Mouse (Mus musculus): Measurements from ENCODE around the gene Asic1.
"Not testable (repeated sequence)": the region's sequence is repeated elsewhere in the genome, so short reads cannot be mapped to it uniquely, and the experiment has no call there.

The Asic1 gene

DNA sequence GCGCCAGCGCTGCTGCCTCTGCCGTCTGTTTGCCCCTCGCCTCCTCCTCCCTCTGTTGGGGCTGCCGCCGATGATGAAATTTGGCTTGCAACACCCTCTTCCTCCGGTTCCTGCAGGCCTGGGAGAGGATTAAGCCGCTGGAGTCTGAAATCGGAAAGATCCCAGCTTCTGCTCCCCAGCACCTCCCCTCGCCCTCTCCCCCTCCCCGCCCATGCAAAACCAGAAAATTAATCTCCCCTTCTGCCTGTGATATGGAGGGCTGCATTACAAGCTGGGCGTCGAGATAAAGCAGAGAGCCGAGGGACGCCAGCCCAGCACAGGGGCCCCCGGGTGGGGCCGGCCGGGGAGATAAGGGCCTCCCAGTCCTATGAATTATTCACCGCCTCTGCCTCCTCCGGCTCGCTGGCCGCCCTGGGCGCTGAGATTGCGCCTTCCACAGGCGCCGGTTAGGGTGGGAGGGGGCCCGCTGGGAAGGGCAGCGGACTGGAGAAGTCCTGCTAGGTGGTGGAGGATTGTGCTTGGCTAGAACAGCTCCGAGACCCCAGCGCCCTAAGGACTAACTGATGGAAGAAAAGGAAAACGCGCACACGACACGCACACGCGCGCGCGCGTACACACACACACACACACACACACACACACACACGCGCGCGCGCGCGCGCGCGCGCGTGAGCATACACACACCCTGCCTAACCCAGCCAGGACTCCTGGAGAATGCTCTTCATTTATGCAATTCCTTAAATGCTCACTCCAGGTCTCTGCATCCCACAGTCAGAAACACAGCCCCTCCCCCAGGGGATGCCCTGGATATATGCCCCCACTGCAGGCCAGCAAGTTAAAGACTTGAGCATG lies 5.3 kb upstream of the Asic1 start:
- DNase-seq, result peak; percentile 67

DNA sequence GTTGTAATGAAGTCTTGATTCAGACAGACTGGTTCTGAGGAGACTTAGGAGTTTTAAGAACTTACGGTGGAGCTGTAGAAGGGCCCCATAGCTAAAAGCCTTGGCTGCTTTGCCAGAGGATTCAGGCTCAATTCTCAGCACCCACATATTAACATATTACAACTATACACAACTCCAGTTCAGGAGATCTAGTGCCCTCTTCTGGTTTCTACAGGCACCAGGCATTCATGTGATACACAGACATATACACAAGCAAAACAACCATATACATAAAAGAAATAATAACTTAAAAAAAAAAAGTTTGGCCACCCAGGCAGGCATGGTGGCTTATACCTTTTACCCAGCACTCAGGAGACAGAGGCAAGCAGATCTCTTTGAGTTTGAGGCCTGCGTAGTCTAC lies 2.6 kb upstream of the Asic1 start:
- DNase-seq, result no peak

DNA sequence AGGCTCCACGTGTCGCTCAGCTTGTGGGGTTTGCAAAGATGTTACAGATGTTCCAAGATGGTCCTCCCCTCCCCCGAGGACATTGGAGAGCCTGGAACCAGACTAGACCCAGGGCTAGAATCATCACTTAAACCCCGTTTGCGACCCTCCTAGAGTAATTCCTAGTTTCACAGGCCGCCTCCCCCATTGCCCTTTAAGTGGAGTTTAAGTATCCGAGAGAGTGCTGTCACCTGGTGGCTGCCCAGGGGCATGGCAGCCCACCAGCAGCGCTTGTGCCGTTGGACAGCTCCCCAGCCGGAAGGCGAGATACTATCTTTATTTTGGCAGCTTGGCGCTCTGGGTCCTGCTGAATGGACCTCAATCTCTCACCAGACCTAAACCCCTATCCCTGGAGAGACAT lies 1.3 kb upstream of the Asic1 start:
- peak; percentile 83 for DNase-seq

DNA sequence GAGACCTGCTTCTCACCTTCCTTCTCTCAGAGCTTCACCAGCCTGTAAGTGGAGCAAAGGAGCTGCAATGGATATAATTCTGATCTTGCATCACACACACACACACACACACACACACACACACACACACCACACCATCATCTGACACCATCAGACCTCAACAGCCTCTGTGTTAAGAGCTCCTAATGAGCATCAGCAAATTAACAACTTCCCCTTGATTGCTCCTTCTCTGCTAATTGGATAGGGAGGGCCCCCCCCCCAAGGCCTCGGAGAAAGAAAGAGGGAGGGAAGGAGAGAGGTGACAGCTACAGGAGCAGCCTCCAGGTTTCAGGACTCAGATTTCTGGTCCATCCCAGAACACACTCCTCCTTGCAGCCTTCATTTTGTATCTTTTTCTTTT lies 776 bp upstream of the Asic1 start:
- DNase-seq, result no peak

DNA sequence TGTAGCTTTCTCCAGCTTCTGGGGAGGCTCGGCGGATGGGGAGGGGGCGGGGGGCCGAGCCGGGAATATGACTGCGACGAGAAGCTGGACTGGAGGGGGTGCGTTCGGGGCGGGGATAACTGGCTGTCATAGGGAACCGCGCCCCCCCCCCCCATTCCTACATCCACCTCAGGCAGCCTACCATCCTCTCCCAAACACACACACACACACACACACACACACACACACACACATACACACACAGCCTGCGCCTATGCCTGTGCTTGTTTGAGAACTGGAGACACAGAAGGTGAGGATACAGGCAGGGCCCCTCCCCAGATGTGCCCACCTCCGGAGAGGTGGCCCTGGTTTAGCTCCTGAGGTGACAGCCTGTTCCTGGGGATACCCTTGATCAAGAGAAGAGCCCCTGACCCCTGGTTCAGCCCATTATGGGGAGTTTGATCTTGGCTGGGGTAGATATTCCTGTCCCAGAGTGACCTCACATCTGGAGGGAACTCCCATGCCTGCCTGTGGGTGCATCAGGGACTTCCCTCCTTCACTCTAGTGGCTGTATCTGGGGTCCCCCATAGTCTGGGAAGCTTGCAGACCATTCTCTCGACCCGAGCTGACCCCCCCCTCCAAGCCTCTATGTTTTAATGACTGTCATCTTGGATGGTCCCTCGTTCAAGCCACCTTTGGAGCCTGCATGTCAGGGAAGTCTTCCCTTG lies 949 bp downstream of the Asic1 start:
- peak; percentile 68 for DNase-seq

DNA sequence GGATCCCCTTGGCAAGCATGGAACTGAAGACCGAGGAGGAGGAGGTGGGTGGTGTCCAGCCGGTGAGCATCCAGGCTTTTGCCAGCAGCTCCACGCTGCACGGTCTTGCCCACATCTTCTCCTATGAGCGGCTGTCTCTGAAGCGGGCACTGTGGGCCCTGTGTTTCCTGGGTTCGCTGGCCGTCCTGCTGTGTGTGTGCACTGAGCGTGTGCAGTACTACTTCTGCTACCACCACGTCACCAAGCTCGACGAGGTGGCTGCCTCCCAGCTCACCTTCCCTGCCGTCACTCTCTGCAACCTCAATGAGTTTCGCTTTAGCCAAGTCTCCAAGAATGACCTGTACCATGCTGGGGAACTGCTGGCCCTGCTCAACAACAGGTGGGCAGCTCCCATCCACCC lies 1.6 kb downstream of the Asic1 start:
- no peak for DNase-seq

DNA sequence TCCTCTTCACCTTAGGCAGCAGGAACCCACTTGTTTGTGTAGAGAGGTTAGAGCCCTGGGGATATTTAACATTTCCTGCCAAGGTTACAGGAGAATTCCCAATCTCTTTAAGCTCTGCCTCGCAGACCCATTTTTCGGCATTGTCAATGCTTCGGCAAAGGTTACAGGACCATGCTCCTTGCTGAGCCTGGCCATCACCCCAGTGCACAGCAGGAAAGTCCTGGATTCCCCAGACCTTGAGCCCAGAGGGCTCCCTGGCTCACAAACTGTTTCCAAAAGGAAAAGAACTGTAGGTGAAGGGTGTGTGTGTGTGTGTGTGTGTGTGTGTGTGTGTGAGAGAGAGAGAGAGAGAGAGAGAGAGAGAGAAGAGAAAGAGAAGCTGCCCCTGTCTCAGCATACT lies 4.7 kb downstream of the Asic1 start:
- DNase-seq, result no peak

DNA sequence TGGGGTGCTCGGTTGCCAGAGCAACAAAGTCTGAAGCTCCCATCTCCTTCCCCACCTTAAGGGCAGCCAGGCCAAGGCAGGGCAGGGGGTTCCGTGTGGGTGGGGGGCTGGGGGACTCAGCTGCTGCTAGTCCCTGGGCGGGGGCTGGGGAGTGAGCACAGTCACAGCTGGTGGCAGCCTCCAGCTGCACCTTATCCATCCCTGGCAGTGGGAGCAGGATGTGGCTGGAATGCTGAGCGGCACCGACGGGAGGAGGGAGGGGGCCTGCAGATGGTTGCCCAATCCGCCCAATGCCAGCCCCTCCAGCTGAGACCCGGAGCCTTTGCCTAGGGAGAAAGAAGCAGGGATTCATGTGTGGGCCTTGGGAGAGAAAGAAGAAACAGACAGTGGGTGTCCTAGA lies 6.9 kb downstream of the Asic1 start:
- peak; percentile 35 for DNase-seq

DNA sequence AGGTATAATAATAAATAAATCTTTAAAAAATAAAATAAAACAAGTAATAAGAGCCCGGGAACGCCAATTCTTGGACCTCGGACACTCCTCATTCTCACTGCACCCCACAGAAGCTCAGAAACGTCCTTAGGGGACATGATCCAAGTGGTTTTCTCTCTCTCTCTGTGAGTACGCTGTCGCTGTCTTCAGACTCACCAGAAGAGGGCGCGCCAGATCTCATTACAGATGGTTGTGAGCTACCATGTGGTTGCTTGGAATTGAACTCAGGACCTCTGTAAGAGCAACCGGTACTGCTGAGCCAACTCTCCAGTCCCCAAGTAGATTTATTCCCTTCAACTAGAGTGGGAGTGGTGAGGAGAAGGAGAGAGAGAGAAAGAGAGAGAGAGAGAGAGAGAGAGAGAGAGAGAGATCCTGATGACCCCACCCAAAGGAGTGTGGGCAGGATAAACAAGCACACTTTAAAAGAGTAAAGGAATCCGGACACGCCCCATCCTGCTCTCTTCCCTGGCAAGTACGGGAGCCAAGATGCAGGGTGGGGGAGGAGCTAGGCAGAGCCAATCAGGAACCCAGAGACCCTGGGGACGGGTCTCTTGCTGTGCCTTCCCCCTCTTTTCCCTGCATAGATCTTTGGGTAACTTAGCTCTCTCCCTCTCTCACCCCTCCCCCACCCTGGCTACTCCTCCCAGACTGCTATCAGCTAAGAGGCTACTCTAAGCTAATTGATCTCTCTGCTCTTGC lies 8.1 kb downstream of the Asic1 start:
- DNase-seq, result peak; percentile 57

DNA sequence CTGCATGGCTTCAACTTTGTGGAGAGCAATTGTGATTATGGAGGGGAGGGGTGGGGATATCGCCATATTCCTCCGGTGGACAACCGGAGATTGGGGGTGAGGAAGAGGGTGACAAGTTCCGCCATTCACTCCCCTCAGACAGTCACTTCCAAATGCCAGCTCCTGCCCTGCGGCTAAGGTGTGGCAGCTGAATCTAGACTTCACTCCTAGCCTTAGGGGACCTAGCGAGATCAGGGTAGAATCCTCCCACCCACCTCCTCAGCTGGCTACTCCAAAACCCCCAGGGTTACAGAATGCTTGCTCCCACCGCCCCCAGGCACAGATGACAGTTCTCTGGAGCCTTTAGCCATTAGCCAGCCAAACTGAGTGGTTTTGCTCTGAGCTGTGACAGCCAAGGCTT lies 8.8 kb downstream of the Asic1 start:
- no peak for DNase-seq

DNA sequence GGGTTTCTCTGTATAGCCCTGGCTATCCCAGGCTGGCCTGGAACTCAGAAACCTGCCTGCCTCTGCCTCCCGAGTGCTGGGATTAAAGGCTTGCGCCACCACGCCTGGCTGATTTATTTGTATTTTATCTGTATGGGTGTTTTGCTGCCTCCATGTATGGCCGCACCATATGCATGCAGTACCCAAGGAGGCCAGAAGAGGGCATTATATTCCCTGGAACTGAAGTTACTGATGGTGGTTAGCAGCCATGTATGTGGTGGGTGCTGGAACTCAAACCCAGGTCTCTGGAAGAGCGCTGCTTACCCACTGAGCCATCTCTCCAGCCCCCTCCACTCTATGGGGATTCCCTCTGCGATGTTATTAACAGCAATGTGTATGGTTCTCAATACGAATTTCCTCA lies 12.7 kb downstream of the Asic1 start:
- DNase-seq, result no peak

DNA sequence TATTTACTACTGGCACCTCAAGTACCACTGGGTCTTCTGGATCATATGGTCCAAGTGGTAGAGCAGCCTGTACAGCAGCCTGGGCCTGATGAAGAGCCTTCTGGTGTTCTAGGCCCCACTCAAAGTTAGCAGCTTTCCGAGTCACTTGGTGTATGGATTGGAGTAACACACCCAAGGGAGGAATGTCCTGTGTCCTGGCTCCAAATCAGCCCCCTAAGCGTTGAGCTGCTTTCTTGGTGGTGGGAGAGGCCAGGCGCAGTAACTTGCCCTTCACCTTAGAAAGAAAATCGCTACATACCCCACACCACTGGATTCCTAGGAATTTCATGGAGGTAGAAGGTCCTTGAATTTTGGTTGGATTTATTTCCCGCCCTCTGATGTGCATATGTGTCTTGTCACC lies 14.0 kb downstream of the Asic1 start:
- DNase-seq, result no peak

DNA sequence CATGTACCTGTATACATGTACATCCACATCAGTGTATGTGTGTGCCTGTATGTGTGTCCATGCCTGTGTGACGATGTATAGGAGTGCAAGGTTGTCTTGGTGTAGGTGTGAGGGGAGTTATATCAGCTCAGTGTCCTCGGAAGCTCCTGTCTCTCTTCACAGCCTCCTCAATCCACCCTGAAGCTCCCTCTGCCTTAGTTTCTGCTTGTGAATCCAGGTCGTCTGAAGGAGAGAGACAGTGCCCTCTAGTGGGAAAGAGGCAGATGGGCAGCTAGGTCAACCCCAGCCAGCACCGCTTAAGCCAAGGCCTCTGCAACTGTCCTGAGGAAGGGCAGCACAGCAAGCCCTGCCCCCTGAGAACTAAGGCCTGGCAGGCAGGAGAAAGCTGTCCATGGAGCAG lies 18.5 kb downstream of the Asic1 start:
- no peak for DNase-seq

DNA sequence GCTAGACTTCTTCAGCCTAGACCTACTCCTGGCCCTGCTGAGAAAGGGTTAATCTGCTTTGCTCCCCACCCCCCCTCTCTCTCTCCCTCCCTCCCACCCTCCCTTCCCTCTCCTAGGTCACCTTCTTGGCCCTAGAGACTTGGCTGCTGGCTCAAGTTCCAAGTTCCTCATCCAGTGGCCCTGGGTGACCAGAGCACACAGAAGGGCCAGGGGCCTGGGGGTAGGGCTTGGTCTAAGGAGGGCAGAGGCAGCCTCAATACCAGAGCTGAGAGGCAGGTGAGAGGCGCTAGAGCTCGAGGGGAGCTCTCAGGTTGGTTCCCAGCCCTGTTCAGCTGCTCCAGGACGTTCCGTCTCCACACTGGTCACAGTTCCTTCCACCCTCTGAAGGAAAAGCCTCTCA lies 20.8 kb downstream of the Asic1 start:
- no peak for DNase-seq

DNA sequence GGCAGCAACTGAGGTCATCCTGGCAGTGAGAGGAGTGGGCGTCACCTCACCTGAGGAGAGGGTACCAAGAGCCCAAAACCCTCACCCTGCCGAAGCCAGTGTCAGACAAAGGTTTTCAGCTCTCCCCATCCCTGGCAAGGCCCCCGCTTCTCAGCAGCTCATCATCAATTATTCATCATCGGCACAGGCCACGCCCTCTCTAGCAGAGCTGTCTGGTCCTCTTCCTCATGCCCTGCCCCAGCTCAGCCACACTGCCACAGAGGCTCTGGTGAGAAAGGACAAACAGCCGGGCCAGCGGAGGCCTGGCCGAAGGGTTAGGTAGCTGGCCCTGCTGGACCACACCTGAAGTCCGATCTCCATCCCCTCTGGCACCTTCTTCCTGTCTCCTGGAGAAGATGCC lies 21.8 kb downstream of the Asic1 start:
- DNase-seq, result no peak

DNA sequence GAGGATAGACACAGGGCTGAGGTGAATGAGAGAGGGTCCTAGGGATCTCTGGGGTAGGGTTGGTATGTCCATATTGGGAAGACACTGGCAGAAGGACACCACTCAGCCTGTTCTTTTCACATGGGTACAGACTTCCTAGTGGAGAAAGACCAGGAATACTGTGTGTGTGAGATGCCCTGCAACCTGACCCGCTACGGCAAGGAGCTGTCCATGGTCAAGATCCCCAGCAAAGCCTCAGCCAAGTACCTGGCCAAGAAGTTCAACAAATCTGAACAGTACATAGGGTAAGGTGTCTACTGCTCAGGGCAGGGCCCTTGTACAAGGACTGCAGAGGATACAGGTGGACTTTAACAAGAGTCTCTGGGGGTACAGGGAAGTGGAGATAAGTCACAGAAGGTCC lies 27.1 kb downstream of the Asic1 start:
- DNase-seq, result no peak

DNA sequence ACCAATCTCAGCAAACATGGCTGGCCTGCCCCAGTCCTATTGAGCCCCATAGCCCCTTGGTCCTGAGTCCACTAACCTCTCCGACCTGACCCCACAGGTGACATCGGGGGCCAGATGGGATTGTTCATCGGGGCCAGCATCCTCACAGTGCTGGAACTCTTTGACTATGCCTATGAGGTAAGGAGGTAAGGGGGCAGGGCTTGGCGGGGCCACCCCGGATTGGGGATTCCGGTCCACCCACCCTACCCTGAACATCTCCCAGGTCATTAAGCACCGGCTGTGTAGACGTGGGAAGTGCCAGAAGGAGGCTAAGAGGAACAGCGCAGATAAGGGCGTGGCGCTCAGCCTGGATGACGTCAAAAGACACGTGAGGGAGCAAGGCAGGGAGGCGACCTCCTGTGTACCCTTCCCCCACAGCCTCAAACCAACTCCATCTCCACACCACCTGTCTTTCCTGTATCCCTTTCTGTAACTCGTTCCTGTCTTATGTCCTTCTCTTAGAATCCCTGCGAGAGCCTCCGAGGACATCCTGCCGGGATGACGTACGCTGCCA lies 28.4 kb downstream of the Asic1 start:
- DNase-seq, result no peak

DNA sequence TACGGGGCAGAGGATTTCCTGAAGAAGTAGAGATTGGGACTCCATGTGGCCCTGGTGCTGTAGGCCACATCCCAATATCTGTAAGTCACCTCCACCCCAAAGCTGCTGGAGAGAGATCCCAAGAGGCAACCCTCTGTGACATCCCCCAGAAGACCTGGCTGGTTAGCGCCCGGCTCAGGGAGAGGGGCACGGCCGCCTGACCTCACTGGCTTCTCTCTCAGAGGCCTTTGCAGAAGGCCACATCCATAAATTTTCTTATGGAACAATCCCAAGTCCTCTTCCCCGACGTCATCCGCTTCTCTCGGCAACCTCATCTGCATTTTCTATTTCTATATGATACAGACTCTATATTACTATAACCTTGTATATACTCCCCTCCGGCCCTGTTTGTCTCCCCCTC lies 29.5 kb downstream of the Asic1 start:
- DNase-seq, result no peak

DNA sequence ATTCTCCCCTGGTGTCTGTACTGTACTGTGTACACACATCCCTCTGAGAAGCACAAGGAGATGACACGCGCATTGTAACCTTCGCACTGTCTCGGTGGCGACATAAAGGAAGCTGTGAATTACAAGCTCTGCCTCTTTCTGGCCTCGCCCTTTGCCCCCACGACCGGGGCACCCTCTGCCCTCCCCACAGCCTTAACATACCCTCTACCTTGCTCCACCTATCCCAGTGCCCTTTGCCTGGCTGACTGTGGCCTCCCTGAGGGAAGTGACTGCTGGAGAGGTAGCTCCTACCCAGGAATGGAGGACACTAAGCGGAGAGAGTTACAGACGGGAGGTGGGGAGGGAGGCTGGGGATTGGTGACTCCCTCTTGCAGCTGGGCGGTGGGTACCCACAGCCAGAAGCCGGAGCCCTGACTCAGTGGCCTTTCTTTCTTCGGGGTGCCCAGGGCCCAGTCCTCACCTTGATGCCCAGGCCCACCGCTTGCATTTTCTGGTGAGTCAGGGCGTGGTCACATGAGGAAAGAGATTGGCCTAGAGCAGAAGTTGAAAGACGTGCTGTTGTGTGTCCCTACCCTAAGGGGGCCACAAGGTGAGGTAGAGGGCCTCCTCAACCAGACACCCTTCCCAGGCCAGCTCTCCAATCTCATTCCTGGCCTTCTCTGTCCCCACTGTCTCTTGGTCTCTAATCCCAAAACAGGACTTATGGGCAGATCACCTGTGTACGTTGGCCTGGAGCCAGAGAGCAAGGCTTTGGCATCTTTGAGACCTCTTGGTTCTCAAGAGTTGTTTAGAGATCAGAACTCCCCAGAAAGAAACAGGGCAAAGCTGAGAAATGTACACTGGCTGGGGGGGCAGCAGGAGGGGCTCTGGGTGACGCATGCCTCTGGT lies 30.3 kb downstream of the Asic1 start:
- no peak for DNase-seq

DNA sequence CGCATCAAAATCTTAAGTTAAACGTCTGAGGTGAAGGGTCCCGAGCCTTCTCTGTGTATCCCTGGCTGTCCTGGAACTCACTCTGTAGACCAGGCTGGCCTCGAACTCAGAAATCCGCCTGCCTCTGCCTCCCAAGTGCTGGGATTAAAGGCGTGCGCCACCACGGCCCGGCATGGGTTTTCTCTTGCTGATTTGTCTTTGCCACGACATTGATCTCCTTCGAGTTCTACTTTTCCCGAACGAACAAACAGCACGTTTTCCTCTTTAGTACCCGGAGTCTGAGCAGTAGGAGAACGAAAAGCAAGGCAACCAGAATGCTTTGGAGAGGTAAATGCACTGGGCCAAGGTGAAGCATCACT lies 31.5 kb downstream of the Asic1 start:
- not testable (repeated sequence) for DNase-seq

DNA sequence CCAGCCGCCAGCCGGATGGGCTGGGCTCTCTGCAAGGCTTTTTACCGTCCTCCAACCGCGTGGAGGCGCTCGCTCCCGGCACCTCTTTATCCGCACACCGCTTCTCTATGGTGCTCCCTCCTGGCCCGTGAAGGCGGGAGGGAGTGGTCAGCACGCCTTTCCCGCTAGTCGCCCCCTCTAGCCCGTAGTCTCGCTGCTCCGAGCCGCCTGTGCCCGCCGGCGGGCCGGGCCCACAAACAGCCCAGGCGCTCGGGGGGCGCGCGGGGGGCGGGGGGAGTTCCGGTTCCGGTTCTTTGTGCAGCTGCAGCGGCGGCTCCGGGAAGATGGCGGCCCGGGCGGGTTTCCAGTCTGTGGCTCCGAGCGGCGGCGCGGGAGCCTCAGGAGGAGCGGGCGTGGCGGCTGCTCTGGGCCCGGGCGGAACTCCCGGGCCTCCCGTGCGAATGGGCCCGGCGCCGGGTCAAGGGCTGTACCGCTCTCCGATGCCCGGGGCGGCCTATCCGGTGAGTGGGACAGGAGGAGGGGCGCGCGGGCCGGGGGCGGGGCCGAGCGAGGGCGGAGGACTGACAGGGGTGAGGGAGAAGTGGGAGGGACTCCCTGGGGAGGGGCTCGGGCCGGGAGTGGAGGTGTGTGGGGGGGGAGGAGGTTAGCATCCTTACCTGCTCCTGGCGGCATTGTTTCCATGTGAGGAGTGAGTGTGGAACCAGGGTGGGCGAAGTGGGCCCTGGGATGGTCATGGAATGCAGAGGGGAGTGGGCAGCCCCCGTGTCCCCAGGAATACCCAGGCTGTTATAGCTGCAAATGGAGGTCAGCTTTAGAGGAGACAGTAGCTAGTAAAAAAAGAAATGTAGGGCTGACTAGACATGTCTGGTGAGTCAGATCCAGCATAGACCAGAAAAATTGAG lies 32.1 kb downstream of the Asic1 start, which contains the start of gene Smarcd1:
TSS of gene Smarcd1 (plus strand) at position 131 of the 902 bp plus-strand sequence.
- DNase-seq, result peak; percentile 99

Measured in right cerebral cortex, postnatal 4 days (tissue).